Mouse (Mus musculus) myocyte (in vitro differentiated cells): ENCODE data around the gene Nemf. TPM values are rescaled to one million over a fixed set of nuclear protein-coding genes. Genes with fewer than 3 reads are reported as not detected.
"Not testable (repeated sequence)": the region's sequence is repeated elsewhere in the genome, so short reads cannot be mapped to it uniquely, and the experiment has no call there.

Experiments used
- H3K27me3 ChIP-seq: one replicate; pipeline ENCODE4 v1.6.1; 2011; ENCODE audit not compliant: control insufficient read depth, insufficient read depth, insufficient read length
- H3K36me3 ChIP-seq: one replicate; pipeline ENCODE4 v1.6.1; 2011; ENCODE audit not compliant: control insufficient read depth, insufficient read depth
- H3K4me2 ChIP-seq: one replicate; pipeline ENCODE4 v1.6.1; 2011; ENCODE audit warnings: low read depth, control low read depth
- H3K4me3 ChIP-seq: one replicate; pipeline ENCODE4 v1.5.1; 2011; ENCODE audit warnings: mild to moderate bottlenecking, control low read depth, moderate library complexity
- H3K79me2 ChIP-seq: one replicate; pipeline ENCODE4 v1.6.1; 2011; ENCODE audit not compliant: control insufficient read depth, insufficient read depth
- H3ac ChIP-seq: one replicate; pipeline ENCODE4 v1.6.1; 2011; ENCODE audit not compliant: control insufficient read depth, insufficient read length
- CEBPB ChIP-seq: IDR thresholded peaks from 2 replicates; pipeline ENCODE4 v1.6.1; 2011; ENCODE audit warnings: mild to moderate bottlenecking, moderate library complexity; ENCODE audit not compliant: poor library complexity, insufficient read depth, severe bottlenecking
- E2F4 ChIP-seq: IDR thresholded peaks from one replicate; pipeline ENCODE4 v1.6.1; 2011; ENCODE audit warnings: mild to moderate bottlenecking, control low read depth, moderate library complexity; ENCODE audit not compliant: insufficient read depth
- MAX ChIP-seq: IDR thresholded peaks from one replicate; pipeline ENCODE4 v1.6.1; 2011; ENCODE audit warnings: low read depth, mild to moderate bottlenecking, control low read depth
- MYOD1 ChIP-seq, 3 experiments: IDR thresholded peaks; one replicate each; pipeline ENCODE4 v1.6.1; 2011; ENCODE audit warnings: control low read depth in 2 of 3, low read depth in 2 of 3, mild to moderate bottlenecking in 2 of 3, moderate library complexity in 1 of 3; ENCODE audit not compliant: insufficient read length in 2 of 3, control insufficient read depth in 1 of 3
- MYOG ChIP-seq, 3 experiments: IDR thresholded peaks; one replicate each; pipeline ENCODE4 v1.6.1; 2011; ENCODE audit warnings: control low read depth in 2 of 3, low read depth in 2 of 3, mild to moderate bottlenecking in 2 of 3; ENCODE audit not compliant: insufficient read length in 2 of 3, control insufficient read depth in 1 of 3, insufficient read depth in 1 of 3
- POLR2A ChIP-seq: IDR thresholded peaks from one replicate; pipeline ENCODE4 v1.6.1; 2011; ENCODE audit warnings: low read depth, mild to moderate bottlenecking, control low read depth, moderate library complexity; ENCODE audit not compliant: insufficient read length
- POLR2AphosphoS2 ChIP-seq: IDR thresholded peaks from one replicate; pipeline ENCODE4 v1.6.1; 2011; ENCODE audit warnings: low read depth, control low read depth; ENCODE audit not compliant: insufficient read length
- REST ChIP-seq: IDR thresholded peaks from one replicate; pipeline ENCODE4 v1.6.1; 2011; ENCODE audit warnings: mild to moderate bottlenecking, control low read depth, moderate library complexity; ENCODE audit not compliant: insufficient read depth, insufficient read length
- SRF ChIP-seq: IDR thresholded peaks from one replicate; pipeline ENCODE4 v1.6.1; 2011; ENCODE audit warnings: low read depth; ENCODE audit not compliant: control insufficient read depth, insufficient read length
- TCF12 ChIP-seq: IDR thresholded peaks from one replicate; pipeline ENCODE4 v1.6.1; 2011; ENCODE audit warnings: mild to moderate bottlenecking, control low read depth; ENCODE audit not compliant: poor library complexity, insufficient read depth, severe bottlenecking
- TCF3 ChIP-seq: IDR thresholded peaks from one replicate; pipeline ENCODE4 v1.6.1; 2011; ENCODE audit warnings: low read depth, control low read depth; ENCODE audit not compliant: insufficient read length
- USF1 ChIP-seq: IDR thresholded peaks from one replicate; pipeline ENCODE4 v1.6.1; 2011; ENCODE audit warnings: low read depth, mild to moderate bottlenecking, control low read depth, moderate library complexity
- polyA plus RNA-seq: library from polyadenylated mRNA; unstranded; fragments of >200 nt; fragmentation: generic; extraction: Trizol; gene quantifications from one replicate; pipeline ENCODE4 v1.2.1, GENCODE M21; 2012; ENCODE audit warnings: missing spikeins

Gene Nemf
- polyA plus RNA-seq, 1 experiment: 6.8 TPM

DNA sequence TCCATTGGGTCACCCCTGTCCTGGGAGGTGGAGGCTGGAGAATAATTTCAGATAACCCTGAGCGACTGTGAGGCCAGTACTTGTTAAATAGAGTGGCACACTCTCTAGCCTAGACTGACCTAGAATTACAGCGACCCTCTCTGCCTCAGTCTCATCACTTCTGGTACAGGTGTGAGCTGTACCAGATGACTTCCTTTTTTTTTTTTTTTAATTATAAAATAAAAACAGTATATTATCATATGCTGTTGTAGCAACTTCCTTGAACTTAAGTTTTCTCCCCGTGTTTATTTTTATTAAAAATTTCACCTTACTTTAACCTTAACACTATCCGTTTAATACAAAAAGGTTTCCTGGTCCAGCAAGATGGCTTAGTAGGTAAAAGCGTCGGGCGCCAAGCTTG is 14.0 kb upstream of the Nemf start:
- H3K79me2 ChIP-seq: peaks cover 34% of the 10 kb centered on the region
- peak overlapping the region; percentile 93 for H3ac ChIP-seq
- H3K27me3 ChIP-seq: no peaks in the 10 kb centered on the region
- peak overlapping the region; percentile 74 for H3K4me3 ChIP-seq
- peaks cover 11% of the 10 kb centered on the region for H3K36me3 ChIP-seq
- no peak for TF ChIP-seq SRF
- TF ChIP-seq TCF3: no peak
- no peak for TF ChIP-seq E2F4
- no peak for TF ChIP-seq CEBPB
- TF ChIP-seq MYOG (IDR thresholded peaks at IDR 0.05; ENCODE audit: control insufficient read depth in 1 of 3, insufficient read depth in 1 of 3, insufficient read length in 2 of 3, low read depth in 2 of 3): no peak
- TF ChIP-seq TCF12: no peak
- no peak for TF ChIP-seq POLR2A
- no peak for TF ChIP-seq MAX
- TF ChIP-seq USF1: no peak
- TF ChIP-seq REST: no peak
- TF ChIP-seq POLR2AphosphoS2: no peak
- no peak for TF ChIP-seq MYOD1 (IDR thresholded peaks at IDR 0.05; ENCODE audit: control insufficient read depth in 1 of 3, insufficient read length in 2 of 3, low read depth in 2 of 3)
- peak overlapping the region; percentile 71 for H3K4me2 ChIP-seq

DNA sequence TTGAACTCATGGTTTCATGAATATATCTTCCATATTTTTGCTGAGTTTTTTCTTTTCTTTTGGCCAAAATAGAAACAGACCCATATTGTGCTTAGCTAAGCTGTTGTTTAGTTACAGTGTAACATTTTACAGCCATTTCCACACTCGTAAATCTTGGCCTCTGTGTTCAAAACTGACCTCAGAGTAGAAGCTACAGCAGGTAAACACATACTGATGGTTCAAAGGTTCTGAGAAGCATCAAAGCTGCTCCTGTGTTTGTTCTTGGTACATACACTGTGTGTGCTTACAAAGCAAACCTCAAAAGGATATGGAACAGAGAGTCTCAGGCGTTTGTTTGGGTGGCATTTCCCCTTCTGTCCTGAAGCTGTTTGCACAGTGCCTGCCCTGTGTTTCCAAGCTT is 10.6 kb upstream of the Nemf start:
- Histone ChIP-seq H3K27me3 (no peaks in the 10 kb centered on the region), H3ac (no peak overlapping the region), H3K79me2 (peaks cover under 1% of the 10 kb centered on the region), H3K4me2 (no peak overlapping the region), H3K36me3 (no peaks in the 10 kb centered on the region), H3K4me3 (no peak overlapping the region)
- TF ChIP-seq CEBPB (no peak), USF1 (no peak), SRF (no peak), POLR2AphosphoS2 (no peak), POLR2A (no peak), TCF3 (no peak)

DNA sequence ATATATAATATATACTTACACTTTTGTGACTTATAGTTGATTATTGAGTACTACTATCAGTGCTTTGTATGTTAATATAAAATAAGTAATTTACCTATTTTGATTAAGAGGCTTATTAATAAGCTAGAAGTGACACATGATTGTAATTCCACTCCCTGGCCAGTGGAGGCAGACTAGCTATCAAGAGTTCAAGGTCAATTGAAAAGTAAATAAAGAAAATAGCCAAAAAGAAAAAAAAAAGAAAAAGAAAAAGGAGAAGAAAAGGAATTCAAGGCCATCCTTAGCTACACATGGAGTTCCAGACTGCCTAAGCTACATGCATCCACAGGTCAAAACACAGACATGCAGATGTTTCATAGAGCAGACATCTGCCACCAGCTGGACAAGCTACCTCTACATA is 9.5 kb upstream of the Nemf start:
- H3K4me2 ChIP-seq: no peak overlapping the region
- no peaks in the 10 kb centered on the region for H3K27me3 ChIP-seq
- no peak overlapping the region for H3K4me3 ChIP-seq
- TF ChIP-seq SRF (no peak), POLR2AphosphoS2 (no peak), MYOD1 (IDR thresholded peaks at IDR 0.05; ENCODE audit: control insufficient read depth in 1 of 3, insufficient read length in 2 of 3, low read depth in 2 of 3) (no peak)
- no peaks in the 10 kb centered on the region for H3K36me3 ChIP-seq
- no peaks in the 10 kb centered on the region for H3K79me2 ChIP-seq
- no peak overlapping the region for H3ac ChIP-seq

DNA sequence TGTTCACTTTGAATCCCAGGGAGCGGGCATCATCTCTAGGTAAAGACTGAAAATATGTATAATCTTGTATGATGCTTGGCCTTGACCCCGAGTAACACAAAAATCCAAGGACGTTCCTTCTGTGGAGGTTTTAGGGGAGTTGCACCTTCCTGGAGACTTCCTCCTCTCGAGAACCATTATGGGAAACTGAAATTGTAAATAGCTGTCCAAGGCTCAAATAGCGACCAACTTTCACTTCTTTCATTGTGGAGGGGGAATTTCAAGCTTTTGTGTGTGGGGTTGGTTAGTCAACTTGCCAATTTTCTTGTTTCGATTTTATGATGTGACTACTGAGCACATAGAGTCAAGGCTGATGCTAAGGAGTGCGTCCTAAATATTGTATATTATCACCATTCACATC is 8.8 kb upstream of the Nemf start:
- H3ac ChIP-seq: no peak overlapping the region
- no peaks in the 10 kb centered on the region for H3K79me2 ChIP-seq
- no peak overlapping the region for H3K4me2 ChIP-seq
- TF ChIP-seq E2F4: no peak
- no peak for TF ChIP-seq TCF3
- no peak for TF ChIP-seq SRF
- TF ChIP-seq POLR2A: no peak
- no peak for TF ChIP-seq USF1
- TF ChIP-seq MAX: no peak
- TF ChIP-seq MYOD1 (IDR thresholded peaks at IDR 0.05; ENCODE audit: control insufficient read depth in 1 of 3, insufficient read length in 2 of 3, low read depth in 2 of 3): no peak
- H3K27me3 ChIP-seq: no peaks in the 10 kb centered on the region
- no peaks in the 10 kb centered on the region for H3K36me3 ChIP-seq
- H3K4me3 ChIP-seq: no peak overlapping the region

DNA sequence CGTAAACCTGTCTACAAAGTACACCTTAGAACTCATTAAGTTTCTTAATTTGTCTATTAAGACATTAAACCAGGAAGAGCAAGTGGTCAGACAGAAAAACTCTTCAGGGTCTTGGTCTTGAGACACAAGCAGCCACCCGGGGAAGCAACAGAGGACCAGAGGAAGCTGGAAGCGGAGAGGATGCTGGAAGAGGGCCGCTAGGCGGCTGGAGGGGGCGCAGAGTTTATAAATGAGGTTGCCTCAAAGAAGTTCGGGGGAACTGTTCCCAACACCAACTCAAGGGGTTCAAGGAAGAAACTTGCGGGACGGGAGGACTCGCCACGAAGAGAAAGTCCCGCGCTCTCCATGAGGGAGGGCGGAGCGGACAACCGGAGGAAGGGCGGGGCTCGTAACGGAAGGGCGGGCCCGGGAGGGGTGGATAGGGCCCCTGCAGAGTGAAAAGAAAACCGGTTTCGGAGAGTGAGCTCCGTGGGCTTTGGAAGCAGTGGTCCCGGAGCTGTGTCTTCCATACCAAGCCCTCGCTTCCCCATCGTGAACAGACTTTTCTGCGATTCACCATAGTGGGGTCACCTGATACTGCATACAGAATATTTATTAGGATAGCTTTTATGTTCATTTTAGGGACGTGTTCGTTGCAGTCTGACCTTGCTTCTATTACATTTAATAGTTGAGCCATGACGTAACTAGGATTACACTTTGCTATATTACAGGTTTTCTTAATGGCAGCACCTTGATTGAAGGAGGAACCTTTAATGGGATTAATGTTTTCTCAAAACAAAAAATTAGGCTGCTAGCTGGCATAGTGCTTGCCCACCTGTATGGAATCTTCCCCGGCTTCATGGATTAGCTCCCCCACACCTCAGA is 7.2 kb upstream of the Nemf start:
- H3K36me3 ChIP-seq: no peaks in the 10 kb centered on the region
- TF ChIP-seq MYOD1 (IDR thresholded peaks at IDR 0.05; ENCODE audit: control insufficient read depth in 1 of 3, insufficient read length in 2 of 3, low read depth in 2 of 3) (no peak), REST (no peak), E2F4 (peak; percentile 55), MYOG (IDR thresholded peaks at IDR 0.05; ENCODE audit: control insufficient read depth in 1 of 3, insufficient read depth in 1 of 3, insufficient read length in 2 of 3, low read depth in 2 of 3) (no peak), SRF (no peak), POLR2AphosphoS2 (peak; percentile 96), CEBPB (no peak), POLR2A (no peak), TCF3 (no peak), TCF12 (no peak), USF1 (no peak), MAX (no peak)
- peak overlapping the region; percentile 41 for H3K4me3 ChIP-seq
- no peaks in the 10 kb centered on the region for H3K79me2 ChIP-seq
- peak overlapping the region; percentile 8 for H3ac ChIP-seq
- no peaks in the 10 kb centered on the region for H3K27me3 ChIP-seq
- H3K4me2 ChIP-seq: peak overlapping the region; percentile 83

DNA sequence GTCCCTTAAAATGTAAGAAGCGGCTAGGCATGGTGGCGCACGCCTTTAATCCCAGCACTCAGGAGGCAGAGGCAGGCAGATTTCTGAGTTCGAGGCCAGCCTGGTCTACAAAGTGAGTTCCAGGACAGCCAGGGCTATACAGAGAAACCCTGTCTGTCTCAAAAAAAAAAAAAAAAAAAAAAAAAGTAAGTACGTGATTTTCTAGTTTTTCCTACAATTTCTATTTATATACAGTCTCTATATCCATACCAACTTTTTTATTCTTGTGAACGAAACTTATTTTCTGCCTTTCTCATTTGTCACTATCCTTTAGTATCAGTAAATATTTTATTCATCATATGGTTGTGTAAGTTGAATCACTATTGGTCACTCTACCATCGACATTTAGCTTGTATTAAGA is 6.1 kb upstream of the Nemf start:
- peak overlapping the region; percentile 96 for H3K4me2 ChIP-seq
- H3K79me2 ChIP-seq, H3K27me3 ChIP-seq, H3K36me3 ChIP-seq, H3ac ChIP-seq: not testable (repeated sequence)
- H3K4me3 ChIP-seq: peak overlapping the region; percentile 41
